Mouse (Mus musculus): ENCODE results near the gene Nudt3.

GRCm38 (mm10) chr17:27554062-27554960, 69.0 kb downstream of the Nudt3 start:
- TF ChIP-seq CTCF (conservative IDR thresholded peaks at IDR 0.05 in 1 of 2, IDR thresholded peaks at IDR 0.05 in 1 of 2; ENCODE audit: low read depth in 2 of 2, low read length in 2 of 2) = no peak
- TF ChIP-seq POLR2A (IDR thresholded peaks at IDR 0.05; ENCODE audit: low read depth, low read length) = no peak
- no peak for TF ChIP-seq HCFC1 (IDR thresholded peaks at IDR 0.05; ENCODE audit: low read depth, low read length)
- no peak for TF ChIP-seq RAD21 (IDR thresholded peaks at IDR 0.05; ENCODE audit: low read depth, low read length)
